Mouse (Mus musculus) lung, adult 2 months (tissue): ENCODE data around the gene H2-Oa.

Source experiments
- CTCF ChIP-seq: fragments of 200-500 bp; IDR thresholded peaks from 2 replicates; pipeline ENCODE4 v1.5.1; 2011; ENCODE audit warnings: mild to moderate bottlenecking, low read length, control low read depth; ENCODE audit not compliant: insufficient read depth
- POLR2A ChIP-seq: fragments of 200-500 bp; IDR thresholded peaks from 2 replicates; pipeline ENCODE4 v1.6.1; 2011; ENCODE audit warnings: low read depth, mild to moderate bottlenecking, control low read depth, low read length, borderline replicate concordance; ENCODE audit errors: extremely low read depth

GRCm38 (mm10) chr17:34134451-34134850 lies 42.3 kb downstream of the H2-Oa start:
- no peak for TF ChIP-seq POLR2A
- no peak for TF ChIP-seq CTCF
